Mouse (Mus musculus): ENCODE measurements at regions not wholly inside any gene's neighbourhood (a gene's known extent, or its start where the extent isn't known, plus 50 kb on each side); places are given as distances from the start of the nearest gene placed in this dataset.

DNA sequence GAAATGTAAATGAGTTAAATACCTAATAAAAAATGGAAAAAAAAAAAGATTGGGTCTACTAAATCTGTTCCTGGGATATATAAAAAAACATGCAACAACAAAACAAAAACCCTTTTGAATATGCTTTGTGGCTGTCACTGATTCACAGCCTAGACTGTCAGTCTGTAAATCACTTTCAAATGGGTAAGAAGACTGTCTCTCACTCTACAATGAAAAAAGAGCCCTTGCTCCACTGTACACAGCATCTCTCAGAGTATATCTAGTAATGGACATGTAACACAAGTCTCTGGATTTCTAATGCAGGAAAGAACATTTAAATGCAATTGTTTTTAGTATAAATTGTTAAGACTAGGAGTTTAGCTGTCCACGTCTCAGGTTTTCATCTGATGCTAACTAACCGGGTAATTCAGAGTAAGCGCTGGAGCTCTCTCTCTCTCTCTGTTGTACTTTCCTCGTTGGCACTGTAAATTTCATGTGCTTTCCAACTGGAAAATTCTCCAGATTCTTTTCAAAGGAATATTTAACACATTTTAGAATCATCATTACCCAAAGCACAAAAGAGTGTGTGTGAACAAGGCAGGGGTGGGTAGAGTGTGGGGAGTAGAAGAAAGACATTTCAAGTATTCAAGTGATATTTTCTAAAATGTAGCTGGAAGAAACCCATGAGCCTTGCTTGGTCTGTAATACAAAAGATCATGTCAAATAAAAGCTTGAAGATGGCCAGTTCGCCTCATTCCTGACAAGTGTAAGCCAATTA, 66.6 kb upstream of the Pam start:
- H3K9ac ChIP-seq (replicated peaks): no peak overlapping the region
- no peak overlapping the region for H3K27ac ChIP-seq (ENCODE audit: low read depth)
- no peaks in the 10 kb centered on the region for H3K9me3 ChIP-seq (ENCODE audit: low read length)
- no peaks in the 10 kb centered on the region for H3K27me3 ChIP-seq (ENCODE audit: insufficient read depth, low read length)
- TF ChIP-seq EP300 (IDR thresholded peaks at IDR 0.05; ENCODE audit: low read depth): no peak
- DNase-seq: no peak
- no peaks in the 10 kb centered on the region for H3K36me3 ChIP-seq (replicated peaks; ENCODE audit: insufficient read depth, low read length)
- H3K4me3 ChIP-seq (ENCODE audit: low read depth, low read length): no peak overlapping the region
- H3K4me2 ChIP-seq (ENCODE audit: low read depth, low read length): no peak overlapping the region
- H3K4me1 ChIP-seq (ENCODE audit: insufficient read depth): no peaks in the 10 kb centered on the region
- 78% methylated on average over 5 of the region's 5 CpGs for WGBS (ENCODE audit: insufficient replicate concordance)
- ATAC-seq: no peak

GRCm38 (mm10) chr1:98158969-98159368, 63.5 kb upstream of the Pam start:
- no peak overlapping the region for H3K27ac ChIP-seq (ENCODE audit: low read depth)
- no peak for DNase-seq
- H3K9ac ChIP-seq (replicated peaks): no peak overlapping the region
- 73% methylated on average over 2 of the region's 2 CpGs for WGBS (ENCODE audit: insufficient replicate concordance)
- H3K36me3 ChIP-seq (replicated peaks; ENCODE audit: insufficient read depth, low read length): no peaks in the 10 kb centered on the region
- no peaks in the 10 kb centered on the region for H3K9me3 ChIP-seq (ENCODE audit: low read length)
- TF ChIP-seq EP300 (IDR thresholded peaks at IDR 0.05; ENCODE audit: low read depth) (no peak), CTCF (IDR thresholded peaks at IDR 0.05; ENCODE audit: low read depth) (no peak)
- no peak overlapping the region for H3K4me2 ChIP-seq (ENCODE audit: low read depth, low read length)
- ATAC-seq: no peak
- no peaks in the 10 kb centered on the region for H3K4me1 ChIP-seq (ENCODE audit: insufficient read depth)
- no peaks in the 10 kb centered on the region for H3K27me3 ChIP-seq (ENCODE audit: insufficient read depth, low read length)
- H3K4me3 ChIP-seq (ENCODE audit: low read depth, low read length): no peak overlapping the region

DNA sequence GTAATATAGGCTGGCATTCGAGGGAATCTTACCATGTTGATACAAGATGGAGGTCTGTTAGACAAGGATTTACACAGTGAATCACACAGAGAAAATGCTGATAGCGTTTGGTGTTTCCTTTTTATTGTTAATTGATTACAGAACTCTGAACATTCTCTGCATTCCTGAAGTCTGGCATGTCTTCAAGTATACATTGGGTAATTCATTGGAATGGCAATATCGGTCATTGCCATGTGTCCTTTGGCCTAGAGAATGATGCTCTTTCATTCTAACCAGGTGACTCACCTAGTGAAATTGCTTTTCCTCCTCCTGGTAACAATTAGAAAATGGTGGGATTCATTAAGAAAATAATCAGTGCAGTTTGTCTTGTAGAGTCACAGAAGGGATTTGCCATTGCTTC, 51.9 kb upstream of the Pam start:
- Histone ChIP-seq H3K4me3 (ENCODE audit: low read depth, low read length) (no peak overlapping the region), H3K4me2 (ENCODE audit: low read depth, low read length) (no peak overlapping the region), H3K27me3 (ENCODE audit: insufficient read depth, low read length) (no peaks in the 10 kb centered on the region), H3K9me3 (ENCODE audit: low read length) (no peaks in the 10 kb centered on the region), H3K9ac (replicated peaks) (no peak overlapping the region), H3K4me1 (ENCODE audit: insufficient read depth) (no peaks in the 10 kb centered on the region), H3K36me3 (replicated peaks; ENCODE audit: insufficient read depth, low read length) (no peaks in the 10 kb centered on the region), H3K27ac (ENCODE audit: low read depth) (no peak overlapping the region)
- WGBS (ENCODE audit: insufficient replicate concordance): 69% methylated on average over 3 of the region's 3 CpGs
- TF ChIP-seq CTCF (IDR thresholded peaks at IDR 0.05; ENCODE audit: low read depth) (no peak), EP300 (IDR thresholded peaks at IDR 0.05; ENCODE audit: low read depth) (no peak)
- DNase-seq (no peak), ATAC-seq (no peak)
